Mouse (Mus musculus) large intestine, adult 2 months (tissue): ENCODE data around the gene Aldh2. TPM values are rescaled to one million over a fixed set of nuclear protein-coding genes. Genes with fewer than 3 reads are reported as not detected.
"Not testable (repeated sequence)": the region's sequence is repeated elsewhere in the genome, so short reads cannot be mapped to it uniquely, and the experiment has no call there.

ENCODE experiments used
- DNase-seq: peaks from one replicate; pipeline ENCODE4 v3.0.0-alpha.2; 2012; ENCODE audit warnings: low read depth, low spot score
- WGBS: fragments of 180-500 bp; shearing (Covaris S2); methylation state at CpG from one replicate; pipeline ENCODE4 v1.1.7; 2018; 5-methylcytosine and 5-hydroxymethylcytosine counted together
- polyA plus RNA-seq: library from polyadenylated mRNA; depleted of rRNA; stranded (reverse); fragments of >200 nt; gene quantifications from 2 replicates; pipeline ENCODE4 v1.2.3, GENCODE M21; 2012

Gene Aldh2
- polyA plus RNA-seq, 1 experiment: 215 TPM

DNA sequence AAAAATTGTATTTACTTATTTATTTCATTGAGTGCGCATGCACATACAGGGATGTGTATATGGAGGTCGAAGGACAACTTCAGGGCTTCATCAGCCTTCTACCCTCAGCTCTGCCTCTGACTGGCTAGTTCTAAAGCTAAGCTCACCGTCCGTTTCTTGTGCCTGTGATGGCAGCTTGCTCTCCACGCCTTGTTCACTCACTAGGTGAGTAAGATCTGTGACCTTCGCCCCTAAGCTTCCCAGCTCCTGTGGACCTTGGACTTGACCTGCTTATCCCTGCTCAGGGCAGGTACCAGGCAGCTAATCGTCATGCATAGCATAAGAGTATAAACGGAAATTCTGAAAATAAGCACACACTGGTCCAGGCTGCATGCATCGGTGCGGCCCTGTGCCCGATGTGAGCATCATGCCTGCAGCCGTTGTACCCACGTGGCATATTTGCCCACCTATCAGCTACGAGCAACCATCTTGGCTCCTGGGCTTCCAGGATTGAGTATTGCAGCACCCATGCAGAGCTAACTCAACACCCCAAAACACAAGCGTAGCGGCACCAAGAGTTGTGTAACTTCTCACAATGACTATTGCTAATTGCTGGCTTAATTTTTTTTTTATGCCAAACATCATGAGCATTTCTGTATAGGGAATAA lies 27.5 kb downstream of the Aldh2 start:
- no peak for DNase-seq
- whole genome bisulfite sequencing: 48% methylated on average over 16 of the region's 16 CpGs

DNA sequence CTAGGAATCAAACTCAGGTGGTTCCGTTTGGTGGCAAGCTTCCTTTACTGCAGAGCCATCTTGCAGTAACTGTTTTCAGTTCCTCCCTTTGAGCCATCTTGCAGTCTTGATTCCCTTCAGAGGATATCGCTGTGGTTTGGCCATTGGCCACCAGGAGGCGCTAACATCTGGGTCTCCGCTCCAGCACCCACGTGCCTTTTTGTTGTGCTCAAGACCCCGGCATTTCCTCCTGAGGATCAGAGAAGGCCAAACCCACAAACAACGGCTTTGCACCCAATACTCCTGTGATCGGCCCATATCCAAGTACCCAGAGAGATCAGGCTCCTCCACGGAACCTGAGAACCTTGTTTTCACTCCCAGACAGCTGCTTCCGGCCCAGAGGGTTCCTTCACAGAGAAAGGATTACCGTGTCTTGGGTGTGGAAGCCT lies 29.1 kb downstream of the Aldh2 start:
- DNase-seq: no peak
- 4% methylated on average over 11 of the region's 11 CpGs for WGBS

DNA sequence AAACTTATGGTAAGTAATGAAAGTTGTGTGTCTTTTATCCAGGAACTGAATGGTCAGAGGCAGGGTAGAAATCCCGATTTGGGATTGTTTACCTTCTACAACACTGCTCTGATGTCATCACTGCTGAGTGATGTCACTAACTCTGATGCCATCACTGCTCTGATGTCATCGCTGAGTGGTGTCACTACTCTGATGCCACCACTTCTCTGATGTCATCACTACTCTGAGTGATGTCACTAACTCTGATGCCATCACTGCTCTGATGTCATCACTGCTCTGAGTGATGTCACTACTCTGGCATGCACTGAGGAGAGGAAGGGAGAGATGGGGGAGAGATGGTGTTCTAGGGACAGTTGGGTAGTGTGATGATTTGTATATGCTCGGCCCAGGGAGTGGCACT lies 31.2 kb downstream of the Aldh2 start:
- DNase-seq: no peak
- 68% methylated on average over 3 of the region's 3 CpGs for WGBS

DNA sequence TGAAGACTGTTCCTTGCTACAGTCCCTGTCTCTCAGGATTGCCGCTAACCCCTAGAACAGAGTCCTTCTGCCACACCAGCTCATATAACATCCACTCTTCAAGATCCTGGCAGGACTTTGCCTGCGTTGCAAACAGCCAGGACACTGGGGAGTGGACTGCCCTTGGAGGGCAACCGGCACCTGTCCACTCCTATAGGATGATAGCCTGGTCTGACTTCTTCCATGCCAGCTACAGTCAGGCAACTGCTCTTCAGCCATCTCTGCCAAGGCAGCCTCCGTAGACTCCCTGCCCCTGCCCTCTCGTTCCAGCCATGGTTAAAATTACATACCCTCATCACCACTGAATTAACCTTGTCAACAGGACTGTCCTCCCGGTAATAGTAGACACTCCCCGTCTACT lies 44.4 kb downstream of the Aldh2 start:
- no peak for DNase-seq
- 85% methylated on average over 7 of the region's 7 CpGs for WGBS

DNA sequence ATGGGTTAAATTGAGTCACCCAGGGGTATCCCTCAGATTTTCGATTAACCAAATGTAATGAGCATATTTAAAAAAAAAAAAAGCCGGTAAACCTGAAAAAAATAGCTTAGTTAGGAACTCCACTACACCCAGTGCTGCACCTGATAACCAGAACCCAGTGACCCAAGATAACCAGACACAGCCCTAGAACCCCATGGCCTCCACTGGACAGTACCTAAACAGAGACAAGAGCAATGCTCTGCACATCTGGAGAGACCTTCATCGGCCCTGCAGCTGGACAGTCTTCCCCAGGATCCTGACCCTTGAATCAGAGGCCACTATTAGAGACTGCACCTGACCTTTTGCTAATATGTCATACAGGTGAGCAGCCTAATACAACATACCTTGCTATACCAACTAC lies 46.5 kb downstream of the Aldh2 start:
- WGBS: 89% methylated on average over 3 of the region's 3 CpGs
- no peak for DNase-seq

DNA sequence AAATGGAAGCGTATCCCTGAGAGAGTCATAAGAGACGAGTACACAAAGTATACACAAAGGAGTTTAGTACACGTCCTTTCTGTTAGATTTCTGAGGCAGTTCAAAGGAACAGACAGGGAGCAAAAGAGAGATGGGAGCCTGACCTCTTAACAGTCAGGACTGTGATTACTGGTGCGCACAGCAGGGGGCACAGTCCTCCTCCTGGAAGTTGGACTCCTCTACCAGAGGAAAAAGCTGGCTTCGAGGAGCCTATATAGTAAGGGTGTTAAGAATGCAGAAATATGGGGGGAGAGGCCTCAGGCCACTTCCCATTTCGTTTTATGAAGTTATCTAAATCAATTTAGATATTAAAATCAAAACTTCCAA lies 47.1 kb downstream of the Aldh2 start:
- 9% methylated on average over 6 of the region's 6 CpGs for WGBS
- no peak for DNase-seq

DNA sequence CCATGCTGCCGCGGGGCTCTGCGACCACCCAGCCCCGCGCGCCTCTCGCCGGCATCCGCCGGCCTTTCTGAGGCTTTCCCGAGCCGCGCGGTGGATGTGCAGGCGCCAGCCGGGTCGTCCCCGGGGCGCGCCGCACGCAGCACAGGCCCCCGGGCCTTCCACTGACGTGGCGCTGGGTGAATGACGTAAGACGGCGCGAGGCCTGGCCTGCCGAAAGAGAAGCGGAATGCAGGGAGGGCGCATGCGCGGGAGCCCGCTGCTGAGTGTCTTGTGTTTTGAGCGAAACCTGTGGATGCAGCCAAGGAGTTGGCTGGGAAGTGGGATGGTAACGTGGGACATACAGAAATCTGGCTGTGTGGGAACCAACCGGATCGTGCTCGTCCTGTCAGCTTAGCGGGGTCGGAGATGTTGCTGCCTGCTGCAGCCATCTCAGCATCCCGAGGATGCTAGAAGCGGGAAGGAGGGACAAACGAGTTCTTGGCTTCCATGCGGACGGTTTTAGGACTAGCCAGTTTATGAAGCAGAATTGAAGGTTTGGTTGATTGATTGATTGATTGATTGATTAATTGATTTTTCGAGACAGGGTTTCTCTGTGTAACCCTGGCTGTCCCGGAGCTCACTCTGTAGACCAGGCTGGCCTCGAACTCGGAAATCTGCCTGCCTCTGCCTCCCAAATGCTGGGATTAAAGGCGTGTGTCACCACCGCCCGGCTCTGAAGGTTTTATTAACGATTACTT lies 47.7 kb downstream of the Aldh2 start, which contains the start of gene Mapkapk5:
Gene Mapkapk5, minus strand, starts transcription at position 113 of the 737 bp plus-strand sequence.
- peak; percentile 71 for DNase-seq
- 1% methylated on average over 55 of the region's 55 CpGs for WGBS

DNA sequence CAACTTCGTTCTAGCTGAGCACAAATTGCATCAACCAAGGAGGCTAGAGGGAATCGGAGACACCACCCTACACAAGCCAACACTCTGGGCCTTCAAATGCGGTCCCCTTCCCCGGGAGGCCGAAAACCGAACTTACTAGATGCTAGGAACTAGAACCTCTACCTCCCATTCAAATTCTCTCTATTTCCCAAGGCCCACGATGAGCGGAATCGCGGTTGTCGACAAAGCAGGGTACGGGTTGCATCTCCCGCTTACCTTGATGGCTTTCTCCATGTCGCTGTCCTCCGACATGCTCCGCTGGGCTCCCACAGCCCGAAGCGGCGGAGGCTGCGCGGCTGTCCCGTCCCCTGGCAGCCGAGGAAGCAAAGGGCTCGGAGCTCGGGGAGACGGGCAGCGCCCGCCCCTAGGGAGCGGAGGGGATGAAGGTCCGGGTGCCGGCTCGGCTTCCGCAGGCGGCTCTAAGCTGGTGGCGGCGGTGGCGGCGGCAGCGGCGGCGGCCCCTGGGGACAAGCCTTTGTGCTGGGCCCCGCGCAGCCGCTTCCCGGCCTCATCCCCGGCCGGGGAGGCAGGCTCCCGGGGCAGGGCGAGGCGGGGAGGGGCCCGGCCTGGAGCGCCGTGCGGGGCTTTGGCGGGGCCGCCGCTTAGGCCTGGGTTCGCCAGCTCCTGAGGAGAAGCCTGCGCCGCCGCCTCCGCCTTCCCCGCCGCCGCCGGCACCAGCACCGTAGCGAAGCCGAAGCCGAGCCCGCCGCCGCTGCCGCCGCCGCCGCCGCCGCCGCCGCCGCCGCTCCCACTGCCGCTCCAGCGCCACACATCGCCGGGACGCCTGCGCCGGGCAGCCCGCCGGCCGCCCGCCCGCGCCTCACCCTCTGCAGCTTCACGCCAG lies 48.5 kb downstream of the Aldh2 start, which contains the start of the genes Adam1a and Gm42878:
Gene Adam1a, minus strand, starts transcription at position 573 of the 883 bp plus-strand sequence.
Gene Gm42878, minus strand, starts transcription at position 573 of the 883 bp plus-strand sequence.
- DNase-seq: no peak
- WGBS: under 1% methylated on average over 93 of the region's 97 CpGs

DNA sequence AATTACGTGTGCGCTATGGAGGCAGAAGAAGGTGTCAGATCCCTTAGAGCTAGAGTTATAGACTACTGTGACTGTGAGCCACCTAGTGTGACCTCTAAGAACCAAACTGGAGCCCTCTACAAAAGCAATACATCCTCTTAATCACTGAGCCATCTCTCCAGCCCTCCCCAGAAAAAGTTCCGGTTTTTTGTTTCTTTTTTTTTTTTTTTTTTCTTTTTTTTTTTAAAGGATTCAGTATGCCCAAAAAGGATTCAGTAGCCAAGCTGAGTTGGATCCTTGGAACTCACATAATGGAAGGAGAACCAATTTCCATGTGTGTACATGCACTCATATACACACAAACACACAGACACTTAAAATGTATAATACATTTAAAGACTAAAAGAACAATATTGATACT lies 50.3 kb downstream of the Aldh2 start:
- no peak for DNase-seq
- WGBS: 70% methylated on average over 3 of the region's 3 CpGs

DNA sequence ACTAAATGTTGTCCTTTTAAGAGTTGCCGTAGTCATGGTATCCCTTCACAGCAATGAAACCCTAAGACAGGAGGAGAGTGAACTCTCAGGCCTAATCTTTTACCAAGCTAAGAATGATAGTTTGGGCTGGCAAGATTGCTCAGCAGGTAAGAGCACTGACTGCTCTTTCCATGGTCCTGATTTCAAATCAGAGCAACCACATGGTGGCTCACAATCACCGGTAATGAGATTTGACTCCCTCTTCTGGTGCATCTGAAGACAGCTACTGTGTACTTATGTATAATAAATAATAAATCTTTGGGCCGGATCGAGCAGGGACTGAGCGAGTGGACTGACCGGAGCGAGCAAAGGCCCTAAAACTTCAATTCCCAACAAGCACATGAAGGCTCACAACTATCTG lies 52.4 kb downstream of the Aldh2 start:
- WGBS: 60% methylated on average over 7 of the region's 7 CpGs
- DNase-seq: no peak

DNA sequence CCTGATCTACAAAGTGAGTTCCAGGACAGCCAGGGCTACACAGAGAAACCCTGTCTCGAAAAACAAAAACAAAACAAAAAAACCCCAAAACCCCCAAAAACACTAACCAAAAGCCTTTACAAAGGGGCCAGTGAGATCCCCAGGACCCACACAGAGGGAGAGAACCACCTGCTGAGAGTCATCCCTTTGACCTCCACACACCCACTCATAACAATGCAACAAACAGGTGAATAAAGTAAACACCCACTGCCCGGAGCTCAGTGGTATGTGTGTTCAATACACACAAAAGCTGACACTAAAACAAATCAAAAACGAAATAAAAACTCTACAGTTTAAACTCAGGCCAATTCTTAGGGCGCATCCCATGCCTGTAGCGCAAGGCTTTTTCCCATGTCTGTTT lies 53.6 kb downstream of the Aldh2 start:
- 74% methylated on average over 5 of the region's 5 CpGs for WGBS
- DNase-seq: no peak

DNA sequence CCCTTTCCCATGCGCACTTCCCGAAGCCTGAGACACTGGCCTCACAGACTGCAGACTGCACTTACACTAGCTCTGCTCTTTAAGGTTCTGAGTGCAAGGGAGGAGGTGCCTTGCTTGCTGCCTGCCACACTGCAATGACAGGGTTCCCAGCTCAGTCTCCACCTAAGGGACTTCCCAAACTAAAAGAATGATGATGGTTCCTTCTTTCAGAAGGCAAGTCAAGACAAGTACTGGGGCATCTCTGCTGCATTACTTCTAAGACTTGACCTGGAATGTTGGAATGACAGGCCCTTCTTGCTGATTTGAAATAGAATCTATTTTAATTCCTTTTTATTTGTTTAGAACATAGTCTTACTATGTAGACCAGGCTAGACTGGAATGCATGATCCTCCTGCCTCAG lies 56.0 kb downstream of the Aldh2 start:
- 90% methylated on average over 2 of the region's 2 CpGs for WGBS
- no peak for DNase-seq

DNA sequence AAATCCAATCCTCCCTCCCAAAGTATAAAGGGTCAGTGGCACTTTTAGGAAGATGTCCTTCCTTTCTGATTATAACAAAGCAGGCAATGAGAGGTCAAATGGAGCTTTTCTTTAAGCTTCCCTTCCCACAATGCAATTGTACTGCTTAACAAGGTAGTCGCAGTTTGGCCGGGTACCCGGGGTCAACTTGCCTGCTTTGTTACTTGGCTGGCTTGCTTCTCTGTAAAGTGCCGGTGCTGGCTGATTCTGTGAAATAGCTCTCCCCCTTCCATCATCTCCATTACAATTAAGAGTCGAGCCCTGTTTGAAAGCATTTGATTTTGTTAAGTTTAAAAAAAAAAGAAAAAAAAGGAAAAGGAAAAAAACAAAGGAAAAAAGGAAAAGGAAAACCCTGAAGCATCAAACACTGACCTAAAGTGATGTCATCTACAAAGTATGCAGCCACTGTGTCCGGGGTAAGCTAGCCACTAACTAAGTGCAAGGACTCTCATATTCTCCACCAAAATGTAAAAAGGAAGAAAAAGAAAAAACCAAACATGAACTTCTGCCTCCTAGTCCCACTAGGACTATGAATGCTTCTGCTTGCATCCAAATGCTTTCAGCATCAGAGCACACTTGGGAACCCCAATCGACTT lies 56.6 kb downstream of the Aldh2 start:
- DNase-seq: no peak
- WGBS: 74% methylated on average over 7 of the region's 7 CpGs

DNA sequence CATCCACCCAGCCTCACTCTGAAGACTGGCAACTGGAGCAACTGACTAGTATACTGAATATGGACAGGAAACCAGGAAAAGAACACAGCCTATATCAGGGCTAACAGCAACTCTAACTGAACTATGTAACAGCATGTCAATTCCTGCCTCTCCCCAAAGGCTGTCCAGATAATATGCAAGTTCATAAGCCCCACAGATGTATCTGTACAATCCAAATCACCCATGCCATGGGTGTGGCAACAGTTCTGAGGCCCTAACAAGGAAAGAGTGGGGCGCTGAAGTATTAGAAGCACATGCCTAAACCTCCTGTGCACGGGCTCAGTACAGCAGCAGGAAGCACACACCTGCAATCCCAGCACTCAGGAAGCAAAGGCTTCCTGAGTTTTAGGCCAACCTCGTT lies 58.5 kb downstream of the Aldh2 start:
- no peak for DNase-seq
- WGBS: 81% methylated on average over 3 of the region's 3 CpGs

DNA sequence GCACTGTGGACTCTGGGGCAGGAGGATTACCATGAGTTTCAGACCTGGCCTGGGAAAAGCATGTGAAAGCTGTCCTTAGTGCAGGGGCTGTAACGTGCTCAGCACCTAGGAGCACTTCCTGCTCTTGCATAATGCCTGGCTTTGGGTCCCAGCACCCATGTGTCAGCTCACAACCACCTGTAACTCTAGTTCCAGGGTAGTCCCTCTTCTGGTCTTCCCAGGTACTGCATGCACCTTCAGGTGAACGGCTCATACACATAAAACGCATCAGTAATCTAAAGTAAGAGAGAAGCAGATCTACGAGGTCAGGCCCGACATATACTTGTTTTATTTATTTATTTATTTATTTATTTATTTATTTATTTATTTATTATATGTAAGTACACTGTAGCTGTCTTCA lies 59.1 kb downstream of the Aldh2 start:
- WGBS: 96% methylated on average over 5 of the region's 5 CpGs
- no peak for DNase-seq

DNA sequence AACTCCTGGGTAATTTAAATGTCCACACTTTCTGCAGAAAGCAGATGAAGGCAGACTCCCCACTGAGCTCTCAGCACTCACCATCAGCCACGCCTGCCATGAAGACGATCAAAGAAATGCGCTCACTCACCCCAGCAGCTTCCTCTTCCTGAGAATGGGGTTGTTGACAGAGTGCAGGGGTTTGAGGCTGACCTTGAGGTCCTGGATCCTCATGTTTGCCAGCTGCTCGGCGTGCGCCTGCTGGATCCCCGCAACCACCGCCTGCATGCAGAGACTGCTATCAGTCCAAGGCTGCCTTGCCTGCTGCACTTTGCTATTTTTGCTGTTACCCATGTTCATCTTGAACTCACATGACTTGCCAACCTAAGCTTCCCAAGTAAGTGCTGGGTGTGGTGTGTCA lies 66.7 kb downstream of the Aldh2 start:
- no peak for DNase-seq
- WGBS: 76% methylated on average over 8 of the region's 8 CpGs

DNA sequence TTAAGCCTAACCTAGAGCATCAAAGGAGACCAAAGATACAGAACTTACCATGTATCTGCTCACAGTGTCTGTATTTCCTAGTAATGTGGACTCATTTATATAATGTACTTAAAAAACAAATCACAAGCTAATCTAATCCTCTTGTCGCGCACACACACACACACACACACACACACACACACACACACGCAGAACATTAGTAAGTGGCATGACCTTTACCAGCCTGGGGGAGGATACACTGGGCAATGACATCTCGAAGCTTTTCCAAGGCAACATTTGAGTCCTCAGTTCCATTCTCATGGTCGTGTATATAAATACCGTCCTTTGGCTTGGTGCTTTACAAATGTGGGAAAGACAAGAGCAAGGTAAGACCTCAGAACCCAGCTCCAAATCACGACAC lies 67.1 kb downstream of the Aldh2 start:
- no peak for DNase-seq
- WGBS: 88% methylated on average over 7 of the region's 7 CpGs

DNA sequence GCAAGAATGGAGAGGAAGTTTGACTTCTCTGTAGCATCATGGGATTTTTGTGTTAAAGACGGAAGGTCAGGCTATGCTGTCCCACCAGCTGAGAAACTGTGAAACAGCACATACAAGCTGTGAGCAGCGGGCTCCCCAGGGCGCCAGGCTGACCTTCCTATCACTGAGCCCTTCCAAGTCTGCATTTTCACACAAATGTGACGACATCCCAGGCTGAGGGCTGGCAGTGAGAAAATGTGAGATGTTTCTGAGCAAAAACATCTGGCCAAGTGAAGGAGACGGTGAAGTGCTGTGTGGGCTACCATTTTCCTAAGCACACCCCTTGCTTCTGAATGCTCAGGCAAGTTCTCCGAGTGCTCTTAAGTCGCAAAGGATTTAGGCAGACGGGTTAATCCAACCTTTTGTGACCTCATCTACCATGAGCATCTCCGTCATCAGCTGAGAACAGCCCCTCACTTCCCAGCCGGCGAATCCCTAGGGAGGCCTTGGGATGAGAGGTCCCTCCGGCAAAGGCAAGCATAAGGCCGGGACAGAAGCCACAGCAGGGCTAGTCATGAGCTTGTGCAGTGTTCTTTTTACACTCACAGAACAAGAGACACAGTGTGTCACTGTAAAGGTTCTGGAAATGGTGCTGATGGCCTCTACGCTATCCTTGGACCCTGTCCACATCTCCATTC lies 67.7 kb downstream of the Aldh2 start:
- WGBS: 91% methylated on average over 14 of the region's 14 CpGs
- no peak for DNase-seq

DNA sequence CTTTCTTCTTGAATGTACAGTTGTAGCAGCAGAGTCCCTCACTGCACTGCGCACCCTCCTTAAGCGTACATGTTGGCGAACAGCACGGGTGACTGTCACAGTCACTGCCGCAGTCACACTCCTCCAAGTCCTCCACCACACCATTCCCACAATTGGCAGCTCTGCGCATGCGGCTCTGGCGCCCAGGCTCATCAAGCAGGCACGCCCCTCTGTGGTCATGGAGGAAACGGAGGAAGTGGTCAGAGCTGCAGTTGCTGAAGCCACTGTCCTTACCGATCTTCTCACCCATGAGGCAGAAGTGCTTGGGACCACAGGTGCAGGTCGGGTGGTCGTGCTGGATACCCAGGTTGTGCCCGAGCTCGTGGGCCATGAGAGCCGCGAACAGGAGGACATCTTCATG lies 73.9 kb downstream of the Aldh2 start:
- 80% methylated on average over 11 of the region's 17 CpGs for WGBS
- not testable (repeated sequence) for DNase-seq
